Mouse (Mus musculus) bone marrow macrophage, adult 2 months (primary cell): ENCODE results near the gene 2310030G06Rik.

Experiments
- CTCF ChIP-seq: IDR thresholded peaks from 2 replicates; pipeline ENCODE4 v1.5.1; 2012; ENCODE audit warnings: low read depth, mild to moderate bottlenecking, low read length, moderate library complexity
- POLR2A ChIP-seq: IDR thresholded peaks from 2 replicates; pipeline ENCODE4 v1.6.1; 2012; ENCODE audit warnings: mild to moderate bottlenecking, low read depth, low read length, borderline replicate concordance

DNA sequence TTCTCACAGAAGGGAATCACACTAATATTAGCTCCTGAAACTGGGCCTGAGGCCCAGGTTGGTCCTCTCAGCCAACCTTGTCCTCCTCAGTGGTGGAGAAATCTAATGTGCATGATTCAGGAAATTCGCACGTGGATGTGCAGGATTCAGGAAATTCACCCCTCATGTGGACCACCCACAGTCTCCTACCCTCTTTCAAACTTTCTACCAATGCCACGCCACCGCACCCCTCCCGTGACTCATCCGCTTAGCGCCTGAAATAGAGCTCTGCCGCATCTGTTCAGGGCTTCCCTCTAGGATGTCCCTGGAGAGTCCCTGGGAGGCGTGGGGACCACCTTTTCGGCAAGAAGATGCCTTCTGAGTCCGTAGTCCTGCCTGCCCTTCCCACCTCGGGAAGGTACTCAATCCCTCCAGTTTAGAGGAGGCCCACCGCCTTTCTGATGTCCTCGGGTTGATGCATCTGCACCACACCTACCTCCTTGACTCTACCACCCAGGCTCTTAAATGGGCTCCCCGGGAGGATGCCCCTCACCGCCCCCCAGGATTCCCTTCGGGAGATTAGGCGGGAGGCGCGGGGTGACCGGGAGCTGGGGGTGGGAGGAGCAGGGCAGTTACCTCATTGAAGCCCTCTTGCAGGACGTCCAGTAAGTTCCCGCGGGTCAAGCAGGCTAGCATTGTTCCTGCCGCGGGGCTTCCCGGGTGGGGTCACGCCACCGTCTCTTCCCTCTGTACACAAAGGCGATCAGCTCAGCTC is 19.0 kb downstream of the 2310030G06Rik start:
- TF ChIP-seq POLR2A (no peak), CTCF (no peak)
